Mouse (Mus musculus): ENCODE measurements at regions not wholly inside any gene's neighbourhood (a gene's known extent, or its start where the extent isn't known, plus 50 kb on each side); places are given as distances from the start of the nearest gene placed in this dataset.

- no peak for TF ChIP-seq POLR2A (IDR thresholded peaks at IDR 0.05; ENCODE audit: insufficient read length, low read depth)
- TF ChIP-seq E2F4 (IDR thresholded peaks at IDR 0.05; ENCODE audit: insufficient read depth): no peak
- no peak for TF ChIP-seq POLR2AphosphoS2 (IDR thresholded peaks at IDR 0.05; ENCODE audit: insufficient read length, low read depth)
Measured at GRCm38 (mm10) chr4:153169991-153170390, 312.6 kb downstream of the Ajap1 start.

Measured in myocyte (in vitro differentiated cells).